Mouse (Mus musculus) T-helper 17 cell (primary cell): Measurements from ENCODE around the gene Kank2.
"Not testable (repeated sequence)": the region's sequence is repeated elsewhere in the genome, so short reads cannot be mapped to it uniquely, and the experiment has no call there.

ENCODE experiments used
- in situ Hi-C, 2 experiments: fragments of 300-600 bp; cut with MboI, MseI; formaldehyde crosslinking; loops; 1 replicate in 1 of 2; 2 replicates in 1 of 2; pipeline ENCODE4 v1.15.1; 2025; ENCODE audit warnings: high pct_unique_total_duplicates in 2 of 2

Kank2 gene

DNA sequence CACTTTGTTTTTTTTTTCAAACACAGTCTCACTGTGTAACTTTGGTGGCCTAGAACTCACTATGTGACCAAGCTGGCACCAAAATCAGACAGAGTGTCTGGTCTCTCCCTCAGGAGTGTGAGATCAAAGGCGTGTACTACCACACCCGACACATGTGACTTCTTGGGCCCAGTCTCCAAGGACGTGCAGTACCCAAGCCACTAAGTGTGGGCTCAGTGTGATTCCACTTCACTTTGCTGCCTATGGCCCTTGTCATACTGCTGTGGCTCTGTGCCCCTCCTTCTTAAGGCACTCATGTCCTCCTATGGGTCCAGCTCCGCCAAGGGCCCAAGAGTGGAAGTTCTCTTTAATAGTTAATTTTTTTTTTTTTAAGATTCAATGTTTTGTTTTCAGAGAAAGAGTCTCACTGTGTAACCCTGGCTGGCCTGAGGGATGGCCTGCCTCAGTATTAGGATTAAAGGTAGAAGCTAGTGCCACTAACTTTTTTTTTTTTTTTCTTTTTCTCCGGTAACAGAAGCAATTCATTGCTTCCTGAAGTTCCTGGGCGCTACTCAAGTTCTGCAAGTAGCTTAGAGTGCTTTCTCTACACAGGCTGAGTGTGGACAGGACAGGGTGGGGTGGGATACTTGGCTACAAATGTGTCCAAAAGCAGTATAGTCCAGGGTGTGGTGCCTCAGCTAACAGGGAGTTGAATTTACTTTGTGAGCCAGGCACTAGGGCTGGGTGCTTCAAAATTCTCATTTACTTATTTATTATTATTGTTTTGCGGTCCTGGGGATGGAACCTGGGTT is 13.8 kb downstream of the Kank2 start:
- in situ Hi-C loops, result no loop called here

DNA sequence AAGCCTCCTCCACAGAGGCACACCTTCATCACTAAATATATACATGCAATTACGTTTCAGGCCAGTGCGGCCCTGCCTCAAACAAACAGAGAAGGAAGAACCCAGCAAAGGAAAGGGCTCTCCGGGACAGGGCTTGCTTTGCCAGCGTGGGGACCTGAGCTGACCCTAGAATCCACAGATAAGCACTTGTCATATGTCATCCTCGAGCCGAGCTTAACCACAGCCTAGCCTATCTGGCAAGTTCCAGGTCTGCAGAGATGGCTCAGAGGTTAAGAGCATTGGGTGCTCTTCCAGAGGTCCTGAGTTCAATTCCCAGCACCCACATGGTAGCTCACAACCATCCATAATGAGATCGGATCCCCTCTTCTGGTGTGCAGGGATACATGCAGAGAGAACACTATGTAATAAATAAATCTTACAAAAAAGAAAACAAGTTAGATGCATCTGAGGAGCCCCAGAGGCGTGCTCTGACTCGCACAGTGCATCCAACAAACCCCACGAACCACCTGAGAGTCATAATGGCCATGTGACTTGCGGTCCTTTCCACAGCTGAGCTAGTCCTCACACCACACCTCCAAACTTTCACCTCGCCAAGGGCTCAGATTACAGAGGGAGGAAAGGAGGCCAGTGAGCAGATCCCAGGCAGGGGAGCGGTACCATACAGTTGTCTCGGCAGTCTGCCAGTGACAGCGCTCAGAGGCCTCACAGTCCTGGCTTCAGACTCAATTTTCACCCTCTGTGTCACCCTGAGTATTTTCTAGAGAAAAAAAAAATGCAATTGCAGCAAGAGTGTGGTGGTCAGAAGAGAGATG is 16.7 kb downstream of the Kank2 start:
- in situ Hi-C loops, result no loop called here

- in situ Hi-C loops, result no loop called here
Measured at GRCm38 (mm10) chr9:21777726-21778125, 20.8 kb downstream of the Kank2 start.

DNA sequence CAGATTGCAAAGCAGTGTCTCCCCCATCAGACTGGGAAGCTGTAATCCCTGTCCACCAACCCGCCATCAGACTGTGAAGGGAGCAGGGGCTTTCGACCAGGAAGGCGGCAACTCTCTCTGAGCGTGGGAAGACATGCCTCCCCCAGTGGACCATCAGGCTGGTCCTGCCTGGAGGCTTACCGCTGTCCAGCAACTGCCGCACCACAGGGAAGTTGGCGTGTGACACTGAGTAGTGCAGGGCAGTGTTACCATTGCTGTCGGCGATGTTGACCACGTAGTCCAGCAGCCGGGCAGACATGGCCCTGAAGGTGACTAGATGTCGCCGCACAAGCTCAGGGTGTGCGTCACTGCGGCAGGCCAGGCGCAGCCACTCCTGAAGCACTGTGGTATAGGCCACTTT is 24.2 kb downstream of the Kank2 start:
- in situ Hi-C loops, result no loop called here

DNA sequence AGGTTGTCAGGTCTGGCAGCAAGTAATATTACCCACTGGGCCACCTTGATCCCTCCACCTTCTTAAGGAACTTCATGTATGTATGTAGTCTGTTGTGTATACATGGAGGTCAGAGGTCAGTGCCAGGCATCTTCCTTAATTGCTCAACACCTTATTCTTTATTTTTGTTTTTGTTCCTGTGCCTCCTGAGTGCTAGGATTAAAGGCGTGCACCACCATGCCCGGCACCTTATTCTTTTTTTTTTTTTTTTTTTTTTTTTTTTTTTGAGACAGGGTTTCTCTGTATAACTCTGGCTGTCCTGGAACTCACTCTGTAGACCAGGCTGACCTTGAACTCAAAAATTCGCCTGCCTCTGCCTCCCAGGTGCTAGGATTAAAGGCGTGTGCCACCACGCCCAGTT is 25.1 kb downstream of the Kank2 start:
- in situ Hi-C loops, result not testable (repeated sequence)

DNA sequence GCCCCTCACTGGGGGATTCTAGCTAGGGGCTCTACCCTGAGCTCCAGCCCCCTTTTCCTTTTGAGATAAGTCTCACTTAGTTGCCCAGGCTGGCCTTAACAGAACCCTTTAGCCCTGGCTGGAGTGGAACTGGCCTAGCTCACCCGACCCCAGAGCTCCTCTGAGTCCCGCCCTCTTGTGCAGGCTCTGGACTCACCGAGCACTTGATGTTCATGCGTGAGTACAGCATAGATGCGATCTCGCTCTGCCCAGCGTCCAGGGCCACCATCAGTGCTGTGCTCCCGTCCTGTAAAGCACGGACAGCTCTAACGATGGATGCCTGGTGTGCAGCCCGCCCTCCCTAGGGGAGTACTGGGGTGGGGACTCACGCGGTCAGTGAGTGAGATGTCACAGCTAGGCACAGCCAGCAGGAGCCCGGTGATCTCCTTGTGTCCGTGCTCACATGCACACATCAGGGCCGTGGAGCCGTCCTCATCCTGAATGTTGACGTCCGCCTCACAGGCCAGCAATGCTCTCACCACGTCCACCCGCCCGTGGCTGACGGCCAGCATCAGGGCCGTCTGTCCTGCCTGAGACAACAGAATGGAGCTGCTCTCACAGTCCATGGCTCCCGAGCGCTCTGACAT is 28.9 kb downstream of the Kank2 start:
- in situ Hi-C loops, result no loop called here

GRCm38 (mm10) chr9:21768511-21769411 is 29.8 kb downstream of the Kank2 start:
- in situ Hi-C loops, result no loop called here

GRCm38 (mm10) chr9:21767896-21768295 is 30.6 kb downstream of the Kank2 start:
- in situ Hi-C loops, result no loop called here

DNA sequence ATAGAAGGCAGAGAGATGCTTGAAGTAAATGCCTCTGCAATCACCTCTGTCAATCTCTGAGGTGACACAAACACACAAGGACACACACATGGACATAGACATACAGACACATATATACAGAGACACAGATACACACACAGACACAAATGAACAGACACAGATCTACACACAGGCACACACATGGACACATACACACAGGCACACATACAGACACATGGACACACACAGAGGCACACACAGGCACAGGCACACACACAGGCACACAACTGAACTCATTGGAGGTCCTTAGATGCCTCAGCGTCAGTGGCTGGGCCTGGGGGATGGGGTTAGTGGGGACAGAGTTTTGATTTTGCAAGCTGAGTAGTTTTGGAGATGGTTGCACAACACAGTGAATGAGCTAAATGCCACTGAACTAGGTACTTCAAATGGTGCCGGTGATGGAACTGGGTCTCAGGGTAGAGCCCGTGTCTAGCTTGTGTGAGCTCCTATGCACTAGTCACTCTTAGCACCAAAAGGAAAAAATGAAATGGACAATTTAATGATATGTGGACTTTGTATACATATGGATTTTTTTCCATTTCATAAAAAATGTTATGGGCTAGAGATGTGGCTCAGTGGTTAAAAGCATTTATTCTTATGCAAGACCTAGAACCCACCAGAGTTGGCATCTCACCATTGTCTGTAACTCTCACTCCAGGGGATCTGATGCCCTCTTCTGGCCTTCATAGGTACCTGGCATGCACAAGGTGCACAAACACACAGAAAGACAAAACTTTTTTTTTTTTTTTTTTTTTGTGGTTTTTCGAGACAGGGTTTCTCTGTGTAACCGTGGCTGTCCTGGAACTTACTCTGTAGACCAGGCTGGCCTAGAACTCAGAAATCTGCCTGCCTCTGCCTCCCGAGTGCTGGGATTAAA is 34.2 kb downstream of the Kank2 start:
- in situ Hi-C loops, result no loop called here

DNA sequence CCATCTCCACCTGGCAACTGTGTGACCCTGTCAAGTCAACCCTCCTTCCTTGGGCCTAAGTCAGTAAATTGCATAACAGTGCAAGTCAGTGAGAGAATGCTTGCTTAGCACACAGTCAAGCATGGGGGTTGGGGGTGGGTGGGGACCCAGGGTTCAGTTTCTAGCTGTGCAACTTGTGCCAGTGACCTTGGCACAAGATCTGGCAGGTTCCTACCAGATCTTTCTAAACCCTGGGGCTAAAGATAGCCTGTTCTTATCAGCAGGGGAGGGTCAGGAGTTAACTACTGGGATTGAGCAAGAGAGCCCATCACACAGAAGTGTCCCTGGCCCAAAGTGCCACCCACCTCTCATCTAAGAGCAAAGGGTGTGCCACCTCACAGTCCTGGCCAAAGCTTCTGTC is 36.4 kb downstream of the Kank2 start:
- in situ Hi-C loops, result no loop called here

GRCm38 (mm10) chr9:21760155-21761088 is 38.1 kb downstream of the Kank2 start, which contains the start of gene Spc24:
Gene Spc24, minus strand, starts transcription at chr9:21760303.
- in situ Hi-C loops, result no loop called here

GRCm38 (mm10) chr9:21759718-21760117 is 38.8 kb downstream of the Kank2 start:
- in situ Hi-C loops, result no loop called here

GRCm38 (mm10) chr9:21758576-21759529 is 39.7 kb downstream of the Kank2 start:
- in situ Hi-C loops, result no loop called here

- in situ Hi-C loops, result no loop called here
Measured at GRCm38 (mm10) chr9:21754516-21755321, 43.8 kb downstream of the Kank2 start.

DNA sequence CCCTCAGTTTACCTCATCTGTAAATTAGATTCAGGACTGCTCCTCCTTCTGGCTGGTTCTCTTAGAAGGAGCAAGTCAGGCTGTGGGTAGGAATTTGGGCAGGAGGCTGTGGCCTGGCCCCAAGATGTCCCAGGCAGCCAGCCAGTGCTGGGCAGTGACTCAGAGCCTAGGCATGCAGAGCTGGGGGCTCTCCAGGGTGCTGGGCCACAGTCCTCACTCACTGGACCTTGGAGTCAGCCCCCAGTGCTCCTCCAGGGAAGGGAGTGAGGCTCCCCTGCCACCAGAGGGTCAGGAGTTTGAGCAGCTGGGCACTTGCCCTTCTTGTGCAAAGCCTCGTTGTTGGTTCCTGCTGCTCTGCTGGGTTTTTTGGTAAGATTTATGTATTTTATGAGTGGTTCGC is 44.5 kb downstream of the Kank2 start:
- in situ Hi-C loops, result no loop called here

DNA sequence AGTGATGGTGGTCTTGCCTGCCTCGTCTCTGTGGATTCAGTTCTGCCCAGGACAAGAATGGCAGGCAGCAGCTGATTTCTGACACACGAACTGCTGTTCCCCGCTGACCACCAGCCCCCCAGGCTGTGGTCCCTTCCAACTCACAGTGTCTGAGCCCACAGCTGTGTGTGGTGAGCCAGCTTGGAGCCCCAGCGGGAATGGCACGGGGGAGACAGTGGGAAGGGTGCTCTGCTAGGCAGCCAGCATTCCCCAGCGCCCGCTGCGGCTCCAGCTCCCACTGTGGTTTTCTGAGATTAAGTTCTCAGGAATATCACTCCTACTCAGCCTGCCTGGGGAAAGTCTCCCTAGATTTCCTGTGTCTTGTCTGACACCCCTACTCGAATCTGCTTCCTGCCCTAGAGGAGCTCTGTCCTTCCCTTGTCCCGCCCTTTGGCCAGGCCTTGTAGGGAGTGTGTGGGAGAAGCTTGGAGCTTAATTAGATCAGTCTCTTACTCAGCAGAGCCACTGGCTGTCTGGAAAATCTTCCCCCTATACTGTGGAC is 46.2 kb downstream of the Kank2 start:
- in situ Hi-C loops, result no loop called here

DNA sequence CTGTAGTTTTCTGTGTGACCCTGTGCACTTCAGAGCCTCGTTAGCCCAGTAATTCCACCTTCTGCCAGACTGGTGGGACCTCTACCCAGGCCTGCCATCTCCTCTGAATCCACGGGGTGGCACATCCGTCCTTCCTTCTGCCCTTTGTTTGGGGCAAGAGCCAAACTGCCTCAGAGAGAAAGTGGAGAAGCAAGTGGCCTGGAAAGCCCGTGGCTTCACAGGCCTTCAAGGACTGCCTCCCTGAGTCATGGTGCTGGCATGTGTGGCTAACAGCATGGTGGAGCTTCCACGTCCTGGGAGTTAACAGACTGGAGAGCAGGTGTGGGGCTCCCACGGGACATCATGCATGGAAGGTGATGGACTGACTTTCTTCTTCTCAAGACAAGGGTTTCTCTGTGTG is 47.2 kb downstream of the Kank2 start:
- in situ Hi-C loops, result no loop called here
